Mouse (Mus musculus): Measurements from ENCODE around the gene Ssbp3. TPM values are rescaled to one million over a fixed set of nuclear protein-coding genes. Genes with fewer than 3 reads are reported as not detected.

Gene Ssbp3
- polyA plus RNA-seq, 1 experiment: not detected

DNA sequence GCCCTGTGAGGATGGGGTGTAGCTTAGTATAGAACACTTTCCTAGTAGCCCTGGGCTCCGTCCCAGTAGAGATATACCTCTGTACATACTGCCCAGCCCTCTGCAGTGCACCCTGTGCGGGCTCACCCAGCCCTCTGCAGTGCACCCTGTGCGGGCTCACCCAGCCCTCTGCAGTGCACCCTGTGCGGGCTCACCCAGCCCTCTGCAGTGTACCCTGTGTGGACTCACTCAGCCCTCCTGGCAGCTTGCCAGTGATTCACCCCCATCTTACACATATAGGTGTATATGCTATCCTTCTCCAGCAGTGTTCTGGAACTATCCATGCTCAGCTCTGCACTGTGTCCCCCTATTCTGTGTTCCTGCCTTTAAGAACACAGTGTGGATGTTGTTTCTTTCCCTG, 168.4 kb downstream of the Ssbp3 start:
- 96% methylated on average over 4 of the region's 4 CpGs for WGBS
- no peak overlapping the region for H3K4me3 ChIP-seq (ENCODE audit: insufficient read depth, low read depth, low read length)

DNA sequence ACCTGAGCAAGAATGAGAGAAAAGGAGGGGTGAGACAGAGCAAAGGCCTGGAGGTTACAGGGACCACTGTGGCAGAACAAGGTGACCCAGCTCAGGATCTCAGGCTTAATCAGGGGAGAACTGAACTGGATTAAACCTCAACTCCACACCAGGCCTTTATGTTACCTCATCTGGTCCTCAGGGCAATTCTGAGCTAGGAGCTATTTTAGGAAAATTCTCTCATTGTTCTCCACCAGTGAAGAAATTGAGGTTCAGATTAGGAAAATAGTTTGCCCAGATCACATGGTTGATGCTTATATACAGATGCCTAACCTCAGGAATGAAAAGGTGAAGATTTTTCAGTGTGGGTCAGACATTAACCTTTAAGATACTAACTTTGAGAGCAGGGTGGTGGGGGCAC, 169.2 kb downstream of the Ssbp3 start:
- no peak overlapping the region for H3K4me3 ChIP-seq (ENCODE audit: insufficient read depth, low read depth, low read length)
- no peak overlapping the region for H3K27ac ChIP-seq (ENCODE audit: insufficient read depth, low read depth, low read length)
- peaks cover 33% of the 10 kb centered on the region for H3K4me1 ChIP-seq (ENCODE audit: control insufficient read depth, insufficient read depth, low read length)
- TF ChIP-seq CTCF (IDR thresholded peaks at IDR 0.05; ENCODE audit: insufficient read depth, low read depth, low read length) (no peak), POLR2A (IDR thresholded peaks at IDR 0.05; ENCODE audit: insufficient read depth, low read depth, low read length) (no peak)

More for the DNA sequence above, 168.4 kb downstream of the Ssbp3 start:
- no peak for TF ChIP-seq CTCF (IDR thresholded peaks at IDR 0.05; ENCODE audit: insufficient read depth, low read depth, low read length)
- no peak for TF ChIP-seq POLR2A (IDR thresholded peaks at IDR 0.05; ENCODE audit: insufficient read depth, low read depth, low read length)
- Histone ChIP-seq H3K4me1 (ENCODE audit: control insufficient read depth, insufficient read depth, low read length) (peaks cover 26% of the 10 kb centered on the region), H3K27ac (ENCODE audit: insufficient read depth, low read depth, low read length) (no peak overlapping the region)

DNA sequence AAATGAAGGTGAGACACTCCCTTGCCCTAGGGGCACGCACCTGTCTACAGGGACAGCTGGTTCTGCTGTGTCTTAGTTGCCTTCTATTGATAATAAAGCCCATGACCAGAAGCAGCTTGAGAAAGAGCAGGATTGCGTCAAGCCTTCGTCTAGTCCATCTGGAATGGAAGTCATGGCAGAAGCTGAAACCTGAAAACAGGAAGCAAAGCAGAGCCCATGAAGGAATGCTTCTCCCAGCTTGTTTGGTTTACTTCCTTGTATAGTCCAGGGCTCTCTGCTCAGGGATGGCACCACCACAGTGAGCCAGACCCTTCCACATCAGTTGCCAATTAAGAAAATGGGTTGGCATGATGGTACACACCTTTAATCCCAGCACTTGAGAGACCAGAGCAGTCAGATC, 171.7 kb downstream of the Ssbp3 start:
- 96% methylated on average over 3 of the region's 3 CpGs for WGBS
- no peak overlapping the region for H3K27ac ChIP-seq (ENCODE audit: insufficient read depth, low read depth, low read length)
- no peak overlapping the region for H3K4me3 ChIP-seq (ENCODE audit: insufficient read depth, low read depth, low read length)
- H3K4me1 ChIP-seq (ENCODE audit: control insufficient read depth, insufficient read depth, low read length): peaks cover 36% of the 10 kb centered on the region
- no peak for TF ChIP-seq POLR2A (IDR thresholded peaks at IDR 0.05; ENCODE audit: insufficient read depth, low read depth, low read length)
- TF ChIP-seq CTCF (IDR thresholded peaks at IDR 0.05; ENCODE audit: insufficient read depth, low read depth, low read length): no peak

DNA sequence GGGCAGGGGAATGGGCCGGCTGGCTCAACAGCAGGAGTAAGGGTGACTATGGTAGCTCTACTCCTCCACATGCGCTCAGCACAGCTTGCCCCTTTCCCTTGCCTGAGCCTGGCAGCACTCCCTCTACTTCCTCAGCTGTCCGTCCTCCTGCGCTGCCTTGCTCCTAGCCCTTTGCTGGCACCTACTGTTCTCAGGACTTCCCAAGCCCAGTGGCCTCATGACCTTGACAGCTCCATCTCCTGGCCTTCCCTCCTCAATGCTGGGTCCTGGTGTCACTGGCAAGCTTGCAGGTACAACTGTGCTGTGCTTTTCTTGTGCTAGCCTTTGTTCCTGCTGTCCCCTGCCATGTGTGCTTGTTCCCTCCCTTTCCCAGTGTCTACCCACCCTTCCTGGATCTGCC, 172.6 kb downstream of the Ssbp3 start:
- TF ChIP-seq POLR2A (IDR thresholded peaks at IDR 0.05; ENCODE audit: insufficient read depth, low read depth, low read length): no peak
- TF ChIP-seq CTCF (IDR thresholded peaks at IDR 0.05; ENCODE audit: insufficient read depth, low read depth, low read length): no peak
- peaks cover 36% of the 10 kb centered on the region for H3K4me1 ChIP-seq (ENCODE audit: control insufficient read depth, insufficient read depth, low read length)
- H3K27ac ChIP-seq (ENCODE audit: insufficient read depth, low read depth, low read length): no peak overlapping the region
- 99% methylated on average over 4 of the region's 4 CpGs for WGBS
- H3K4me3 ChIP-seq (ENCODE audit: insufficient read depth, low read depth, low read length): no peak overlapping the region

DNA sequence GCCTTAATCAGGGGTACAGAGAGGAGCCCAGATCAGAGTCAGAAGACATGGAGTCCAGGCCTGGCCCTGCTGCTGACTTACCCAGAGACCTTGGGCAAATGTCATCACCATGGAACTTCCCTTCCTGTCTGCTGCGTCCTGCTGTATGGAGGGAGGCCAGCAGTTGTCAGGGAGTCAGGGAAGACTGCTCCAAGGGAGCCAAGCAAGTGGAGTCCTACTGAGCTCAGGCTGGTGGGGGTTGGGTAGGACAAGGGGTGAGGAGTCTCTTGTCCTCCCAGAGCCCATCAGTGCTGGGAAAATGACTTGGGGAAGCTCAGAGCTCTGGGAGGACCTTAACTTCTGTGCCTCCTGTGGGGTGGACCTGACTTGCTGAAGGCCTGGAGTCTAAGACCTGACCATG, 173.8 kb downstream of the Ssbp3 start:
- TF ChIP-seq CTCF (IDR thresholded peaks at IDR 0.05; ENCODE audit: insufficient read depth, low read depth, low read length) (no peak), POLR2A (IDR thresholded peaks at IDR 0.05; ENCODE audit: insufficient read depth, low read depth, low read length) (no peak)
- Histone ChIP-seq H3K4me1 (ENCODE audit: control insufficient read depth, insufficient read depth, low read length) (peaks cover 36% of the 10 kb centered on the region), H3K27ac (ENCODE audit: insufficient read depth, low read depth, low read length) (peak overlapping the region; percentile 83), H3K4me3 (ENCODE audit: insufficient read depth, low read depth, low read length) (no peak overlapping the region)
- WGBS: 24% methylated on average over 1 of the region's 1 CpGs

DNA sequence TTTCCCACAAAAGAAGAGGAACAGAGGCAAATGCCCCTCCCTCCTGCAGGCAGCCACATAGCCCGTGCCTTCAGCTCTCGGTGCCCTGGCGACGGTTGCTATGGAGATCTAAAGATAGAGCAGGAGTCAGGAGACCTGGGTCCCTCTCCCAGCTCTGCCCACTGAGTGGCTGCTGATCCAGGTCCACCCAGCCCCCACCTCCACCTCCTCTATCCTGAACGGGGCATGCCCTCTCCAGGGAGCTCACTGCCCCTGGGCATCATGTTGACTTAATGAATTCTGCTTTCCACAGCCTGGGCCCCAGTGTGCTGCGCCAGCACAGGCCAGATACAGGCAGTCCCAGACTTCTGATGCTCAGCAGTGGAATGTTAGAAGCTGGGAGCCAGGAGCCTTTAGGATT, 174.4 kb downstream of the Ssbp3 start:
- Histone ChIP-seq H3K27ac (ENCODE audit: insufficient read depth, low read depth, low read length) (peak overlapping the region; percentile 83), H3K4me3 (ENCODE audit: insufficient read depth, low read depth, low read length) (no peak overlapping the region), H3K4me1 (ENCODE audit: control insufficient read depth, insufficient read depth, low read length) (peaks cover 36% of the 10 kb centered on the region)
- 12% methylated on average over 6 of the region's 6 CpGs for WGBS
- TF ChIP-seq POLR2A (IDR thresholded peaks at IDR 0.05; ENCODE audit: insufficient read depth, low read depth, low read length) (no peak), CTCF (IDR thresholded peaks at IDR 0.05; ENCODE audit: insufficient read depth, low read depth, low read length) (no peak)

DNA sequence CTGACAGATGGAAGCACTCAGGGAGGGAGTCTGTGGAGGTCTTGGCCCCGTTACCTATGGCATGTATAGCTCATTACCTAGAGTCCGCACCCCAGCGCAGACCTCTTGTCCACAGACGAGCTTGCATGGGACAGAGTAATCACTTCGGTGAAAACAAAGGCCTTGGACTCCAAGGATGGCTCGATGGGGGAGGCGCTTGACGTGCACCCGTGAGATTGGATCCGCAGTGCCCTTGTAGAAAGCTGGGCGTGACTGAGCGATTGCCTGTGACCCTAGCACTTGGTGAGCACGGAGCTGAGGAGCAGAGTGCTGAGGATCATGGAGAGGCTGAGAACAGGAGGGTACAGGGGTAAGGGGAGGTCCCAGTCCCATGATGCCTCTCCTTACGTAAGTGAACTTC, 181.2 kb downstream of the Ssbp3 start:
- WGBS: 94% methylated on average over 14 of the region's 14 CpGs
- H3K27ac ChIP-seq (ENCODE audit: insufficient read depth, low read depth, low read length): no peak overlapping the region
- TF ChIP-seq CTCF (IDR thresholded peaks at IDR 0.05; ENCODE audit: insufficient read depth, low read depth, low read length) (no peak), POLR2A (IDR thresholded peaks at IDR 0.05; ENCODE audit: insufficient read depth, low read depth, low read length) (no peak)
- no peaks in the 10 kb centered on the region for H3K4me1 ChIP-seq (ENCODE audit: control insufficient read depth, insufficient read depth, low read length)
- H3K4me3 ChIP-seq (ENCODE audit: insufficient read depth, low read depth, low read length): no peak overlapping the region

DNA sequence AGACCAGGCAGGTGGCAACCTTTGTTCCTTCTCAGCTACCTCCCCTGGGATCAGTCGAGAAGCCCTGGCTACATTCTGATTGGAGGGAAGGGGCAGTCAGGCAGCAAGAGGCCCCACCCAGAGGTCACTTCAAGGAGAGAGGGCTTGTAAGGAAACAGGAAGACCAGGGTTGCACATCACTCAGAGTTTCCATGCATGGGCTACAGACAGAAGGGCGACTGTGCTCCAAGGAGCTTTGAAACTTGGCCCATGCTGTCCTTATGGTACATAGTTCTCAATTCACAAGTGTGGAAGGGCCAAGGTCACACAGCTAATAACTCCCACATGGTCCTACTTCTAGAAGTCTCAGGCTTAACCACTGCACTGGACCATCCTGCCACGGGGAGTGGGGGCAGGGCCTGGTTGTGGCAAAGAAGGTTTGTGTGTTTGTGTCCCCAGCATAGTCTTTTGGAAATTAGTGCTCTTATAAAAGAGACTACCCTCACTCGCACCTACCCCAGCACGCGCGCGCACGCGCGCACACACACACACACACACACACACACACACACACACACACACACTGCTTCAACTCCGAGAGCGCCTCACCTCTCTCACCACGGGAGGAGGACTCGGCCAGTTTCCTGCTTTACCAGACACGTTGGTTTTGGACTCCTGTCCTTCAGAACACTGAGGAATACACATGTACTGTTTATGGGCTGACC, 184.1 kb downstream of the Ssbp3 start:
- Histone ChIP-seq H3K4me1 (ENCODE audit: control insufficient read depth, insufficient read depth, low read length) (0 out of 2 replicates have a peak, but pooled peaks cover 5% of the 10 kb centered on the region), H3K27ac (ENCODE audit: insufficient read depth, low read depth, low read length) (no peak overlapping the region), H3K4me3 (ENCODE audit: insufficient read depth, low read depth, low read length) (no peak overlapping the region)
- 88% methylated on average over 16 of the region's 16 CpGs for WGBS
- TF ChIP-seq CTCF (IDR thresholded peaks at IDR 0.05; ENCODE audit: insufficient read depth, low read depth, low read length) (no peak), POLR2A (IDR thresholded peaks at IDR 0.05; ENCODE audit: insufficient read depth, low read depth, low read length) (no peak)

DNA sequence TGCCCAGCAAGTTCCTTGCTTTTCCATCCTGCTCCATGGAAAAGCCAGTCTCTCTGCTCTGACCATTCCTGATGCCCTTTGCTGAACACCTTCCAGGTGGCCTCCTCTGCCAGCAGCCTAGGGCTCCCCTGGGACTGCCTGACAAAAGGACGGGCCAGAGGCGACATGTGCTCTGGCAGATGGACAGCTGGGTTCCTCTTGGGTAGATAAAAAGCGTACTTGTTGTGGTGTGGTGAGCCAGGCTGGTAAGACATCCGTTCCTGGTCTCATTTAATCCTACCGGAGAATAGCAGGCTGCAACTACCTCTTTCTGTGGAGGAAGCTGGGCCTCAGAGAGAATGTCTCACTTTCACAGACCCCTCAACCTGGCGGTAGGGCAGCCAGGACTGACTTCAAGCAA, 185.5 kb downstream of the Ssbp3 start:
- WGBS: 83% methylated on average over 6 of the region's 6 CpGs

More for the DNA sequence above, 185.5 kb downstream of the Ssbp3 start:
- Histone ChIP-seq H3K4me3 (ENCODE audit: insufficient read depth, low read depth, low read length) (no peak overlapping the region), H3K27ac (ENCODE audit: insufficient read depth, low read depth, low read length) (no peak overlapping the region), H3K4me1 (ENCODE audit: control insufficient read depth, insufficient read depth, low read length) (0 out of 2 replicates have a peak, but pooled peaks cover 5% of the 10 kb centered on the region)
- TF ChIP-seq CTCF (IDR thresholded peaks at IDR 0.05; ENCODE audit: insufficient read depth, low read depth, low read length) (no peak), POLR2A (IDR thresholded peaks at IDR 0.05; ENCODE audit: insufficient read depth, low read depth, low read length) (no peak)
